Mouse (Mus musculus) gastrocnemius, adult 18-20 months (tissue): ENCODE results near the gene Hrk. TPM values are rescaled to one million over a fixed set of nuclear protein-coding genes. Genes with fewer than 3 reads are reported as not detected.

Experiments used
- DNase-seq: peaks from one replicate; pipeline ENCODE4 v3.0.0; 2021; ENCODE audit warnings: low spot score
- total RNA-seq, 2 experiments: library from RNA; stranded (reverse); gene quantifications; 2 replicates each; pipeline ENCODE4 v1.2.3; 2021

Hrk gene
- total RNA-seq, 2 experiments from 2014 or later = 0.12 to 0.21 TPM

- DNase-seq = no peak
Measured at GRCm38 (mm10) chr5:118160691-118161090, 3.8 kb upstream of the Hrk start.

GRCm38 (mm10) chr5:118165462-118165861 lies 1.0 kb downstream of the Hrk start:
- DNase-seq = no peak

- no peak for DNase-seq
Measured at GRCm38 (mm10) chr5:118167561-118167995, 3.1 kb downstream of the Hrk start.

- no peak for DNase-seq
Measured at GRCm38 (mm10) chr5:118169222-118170221, 5.1 kb downstream of the Hrk start.

- no peak for DNase-seq
Measured at GRCm38 (mm10) chr5:118170888-118171529, 6.6 kb downstream of the Hrk start.

- DNase-seq = no peak
Measured at GRCm38 (mm10) chr5:118171665-118172064, 7.2 kb downstream of the Hrk start.

GRCm38 (mm10) chr5:118172078-118172723 lies 7.8 kb downstream of the Hrk start:
- no peak for DNase-seq

GRCm38 (mm10) chr5:118174310-118175009 lies 10.0 kb downstream of the Hrk start:
- DNase-seq = no peak

GRCm38 (mm10) chr5:118175137-118175536 lies 10.7 kb downstream of the Hrk start:
- DNase-seq = no peak

- no peak for DNase-seq
Measured at GRCm38 (mm10) chr5:118177640-118178039, 13.2 kb downstream of the Hrk start.

GRCm38 (mm10) chr5:118186903-118187633 lies 22.6 kb downstream of the Hrk start:
- DNase-seq = no peak

GRCm38 (mm10) chr5:118188356-118188755 lies 23.9 kb downstream of the Hrk start:
- no peak for DNase-seq

GRCm38 (mm10) chr5:118190491-118190890 lies 26.0 kb downstream of the Hrk start:
- no peak for DNase-seq

- no peak for DNase-seq
Measured at GRCm38 (mm10) chr5:118192221-118192620, 27.8 kb downstream of the Hrk start.

- DNase-seq = no peak
Measured at GRCm38 (mm10) chr5:118197421-118197820, 33.0 kb downstream of the Hrk start.

GRCm38 (mm10) chr5:118199670-118200069 lies 35.2 kb downstream of the Hrk start:
- DNase-seq = no peak

- DNase-seq = no peak
Measured at GRCm38 (mm10) chr5:118204675-118205440, 40.4 kb downstream of the Hrk start.

- DNase-seq = no peak
Measured at GRCm38 (mm10) chr5:118205852-118206251, 41.4 kb downstream of the Hrk start.

GRCm38 (mm10) chr5:118214012-118214411 lies 49.6 kb downstream of the Hrk start:
- DNase-seq = no peak
